Mouse (Mus musculus) ES-Bruce4 (cell line): Measurements from ENCODE around the gene Msrb1. TPM values are rescaled to one million over a fixed set of nuclear protein-coding genes. Genes with fewer than 3 reads are reported as not detected.

Experiments used
- H3K27ac ChIP-seq: 2 replicates; pipeline ENCODE4 v1.5.1; 2012; ENCODE audit warnings: low read length, inconsistent platforms; ENCODE audit not compliant: insufficient read depth
- H3K27me3 ChIP-seq: 2 replicates; pipeline ENCODE4 v1.6.1; 2012; ENCODE audit warnings: mild to moderate bottlenecking, low read length, inconsistent platforms; ENCODE audit not compliant: control insufficient read depth, poor library complexity, insufficient read depth, severe bottlenecking
- H3K36me3 ChIP-seq: 2 replicates; pipeline ENCODE4 v1.6.1; 2012; ENCODE audit warnings: inconsistent platforms, mild to moderate bottlenecking, low read length, moderate library complexity; ENCODE audit not compliant: control insufficient read depth, poor library complexity, insufficient read depth, severe bottlenecking
- H3K4me1 ChIP-seq: one replicate; pipeline ENCODE4 v1.8.1; 2011; ENCODE audit warnings: low read length; ENCODE audit not compliant: control insufficient read depth, insufficient read depth
- H3K4me3 ChIP-seq: 2 replicates; pipeline ENCODE4 v1.5.1; 2011; ENCODE audit warnings: low read depth, mild to moderate bottlenecking, low read length
- H3K9ac ChIP-seq: 2 replicates; pipeline ENCODE4 v1.6.1; 2012; ENCODE audit warnings: low read depth, mild to moderate bottlenecking, inconsistent platforms; ENCODE audit not compliant: poor library complexity, severe bottlenecking
- H3K9me3 ChIP-seq: replicated peaks from 2 replicates; pipeline ENCODE4 v1.6.1; 2012; ENCODE audit warnings: mild to moderate bottlenecking, low read length, inconsistent platforms; ENCODE audit not compliant: control insufficient read depth, poor library complexity, insufficient read depth, severe bottlenecking
- CTCF ChIP-seq: IDR thresholded peaks from one replicate; pipeline ENCODE4 v1.8.1; 2011; ENCODE audit warnings: low read depth, low read length
- EP300 ChIP-seq: IDR thresholded peaks from 2 replicates; pipeline ENCODE4 v1.6.1; 2011; ENCODE audit warnings: low read depth, low read length; ENCODE audit not compliant: insufficient read depth
- POLR2A ChIP-seq: IDR thresholded peaks from one replicate; pipeline ENCODE4 v1.8.1; 2011; ENCODE audit warnings: low read length; ENCODE audit not compliant: insufficient read depth
- polyA plus RNA-seq: library from polyadenylated mRNA; stranded (reverse); fragments of >200 nt; gene quantifications from 2 replicates; pipeline ENCODE4 v1.2.4, GENCODE M21; 2011; ENCODE audit warnings: low read depth; ENCODE audit not compliant: missing spikeins, insufficient read depth, insufficient read length

The Msrb1 gene
- polyA plus RNA-seq, 1 experiment = 27.8 TPM

GRCm38 (mm10) chr17:24729067-24729466 is 7.4 kb upstream of the Msrb1 start:
- Histone ChIP-seq H3K36me3 (no peaks in the 10 kb centered on the region), H3K27me3 (no peaks in the 10 kb centered on the region), H3K27ac (no peak overlapping the region), H3K4me1 (peaks cover 2% of the 10 kb centered on the region), H3K9ac (no peak overlapping the region), H3K9me3 (no peaks in the 10 kb centered on the region), H3K4me3 (no peak overlapping the region)
- TF ChIP-seq POLR2A = no peak
- no peak for TF ChIP-seq CTCF

- no peaks in the 10 kb centered on the region for H3K36me3 ChIP-seq
- no peak overlapping the region for H3K4me3 ChIP-seq
- no peaks in the 10 kb centered on the region for H3K9me3 ChIP-seq
- H3K4me1 ChIP-seq = peaks cover 2% of the 10 kb centered on the region
- TF ChIP-seq EP300 = no peak
- no peak for TF ChIP-seq POLR2A
- TF ChIP-seq CTCF = no peak
- no peaks in the 10 kb centered on the region for H3K27me3 ChIP-seq
- H3K27ac ChIP-seq = no peak overlapping the region
- H3K9ac ChIP-seq = no peak overlapping the region
These were observed 5.7 kb upstream of the Msrb1 start for GRCm38 (mm10) chr17:24730787-24731186.

GRCm38 (mm10) chr17:24732233-24732935 is 4.1 kb upstream of the Msrb1 start:
- H3K27me3 ChIP-seq = no peaks in the 10 kb centered on the region
- no peak overlapping the region for H3K4me3 ChIP-seq
- H3K36me3 ChIP-seq = no peaks in the 10 kb centered on the region
- H3K4me1 ChIP-seq = peaks cover 2% of the 10 kb centered on the region
- H3K9me3 ChIP-seq = no peaks in the 10 kb centered on the region
- H3K27ac ChIP-seq = no peak overlapping the region
- no peak overlapping the region for H3K9ac ChIP-seq
- TF ChIP-seq POLR2A = no peak
- no peak for TF ChIP-seq CTCF
- TF ChIP-seq EP300 = no peak

GRCm38 (mm10) chr17:24733434-24734050 is 2.9 kb upstream of the Msrb1 start:
- Histone ChIP-seq H3K27me3 (no peaks in the 10 kb centered on the region), H3K9me3 (no peaks in the 10 kb centered on the region), H3K4me3 (no peak overlapping the region), H3K9ac (no peak overlapping the region), H3K4me1 (peaks cover 2% of the 10 kb centered on the region), H3K36me3 (no peaks in the 10 kb centered on the region), H3K27ac (no peak overlapping the region)
- TF ChIP-seq POLR2A (no peak), EP300 (no peak), CTCF (no peak)

- no peak overlapping the region for H3K27ac ChIP-seq
- no peak overlapping the region for H3K9ac ChIP-seq
- H3K4me1 ChIP-seq = peaks cover 2% of the 10 kb centered on the region
- H3K9me3 ChIP-seq = no peaks in the 10 kb centered on the region
- H3K4me3 ChIP-seq = no peak overlapping the region
- H3K36me3 ChIP-seq = no peaks in the 10 kb centered on the region
- TF ChIP-seq CTCF = no peak
- TF ChIP-seq POLR2A = no peak
- TF ChIP-seq EP300 = no peak
- no peaks in the 10 kb centered on the region for H3K27me3 ChIP-seq
These were observed 1.9 kb upstream of the Msrb1 start for GRCm38 (mm10) chr17:24734513-24734912.

GRCm38 (mm10) chr17:24735446-24735845 is 996 bp upstream of the Msrb1 start:
- Histone ChIP-seq H3K9me3 (no peaks in the 10 kb centered on the region), H3K27me3 (no peaks in the 10 kb centered on the region), H3K36me3 (no peaks in the 10 kb centered on the region), H3K4me1 (peaks cover 2% of the 10 kb centered on the region), H3K9ac (peak overlapping the region; percentile 33; the same call in 1 of the 2 replicates), H3K27ac (0 out of 2 replicates have a peak overlapping the region, but pooled peaks have one; percentile 23), H3K4me3 (no peak overlapping the region)
- TF ChIP-seq POLR2A = no peak
- TF ChIP-seq CTCF = no peak
- no peak for TF ChIP-seq EP300
